Mouse (Mus musculus): ENCODE measurements around the gene Vwa5b1. TPM values are rescaled to one million over a fixed set of nuclear protein-coding genes. Genes with fewer than 3 reads are reported as not detected.

Vwa5b1 gene
- polyA plus RNA-seq (2015; fragmentation: Nextera tagmentation; extraction: Ambion mirVana), result not detected in 2 replicates

- ATAC-seq (ENCODE audit: low read depth), result no peak
- Histone ChIP-seq H3K36me3 (no peaks in the 10 kb centered on the region), H3K4me2 (no peak within 1 kb of the TSS), H3K9ac (no peak within 1 kb of the TSS), H3K27me3 (no peaks in the 10 kb centered on the region), H3K4me3 (replicated peaks) (no peak within 1 kb of the TSS), H3K4me1 (replicated peaks) (no peaks in the 10 kb centered on the region), H3K9me3 (replicated peaks) (no peaks in the 10 kb centered on the region; the same call in 1 of the 2 replicates), H3K27ac (no peak within 1 kb of the TSS)
- 18% methylated on average over 8 of the region's 8 CpGs for WGBS (ENCODE audit: insufficient replicate concordance)
- DNase-seq, result no peak
These were observed at the start of gene Vwa5b1 for GRCm38 (mm10) chr4:138635428-138636145. Gene Vwa5b1, minus strand, starts transcription at chr4:138635884.

GRCm38 (mm10) chr4:138682760-138683159 is 47.1 kb upstream of the Vwa5b1 start:
- Histone ChIP-seq H3K27me3 (no peaks in the 10 kb centered on the region), H3K9me3 (replicated peaks) (no peaks in the 10 kb centered on the region), H3K4me1 (replicated peaks) (no peaks in the 10 kb centered on the region), H3K36me3 (no peaks in the 10 kb centered on the region), H3K4me2 (no peak overlapping the region), H3K27ac (no peak overlapping the region), H3K9ac (no peak overlapping the region), H3K4me3 (replicated peaks) (no peak overlapping the region)
- no peak for ATAC-seq (ENCODE audit: low read depth)
- 47% methylated on average over 2 of the region's 2 CpGs for WGBS (ENCODE audit: insufficient replicate concordance)
- DNase-seq, result no peak

- DNase-seq (no peak), ATAC-seq (ENCODE audit: low read depth) (no peak)
- no peak overlapping the region for H3K4me3 ChIP-seq (replicated peaks)
- no peak overlapping the region for H3K9ac ChIP-seq
- H3K9me3 ChIP-seq (replicated peaks), result no peaks in the 10 kb centered on the region
- H3K4me1 ChIP-seq (replicated peaks), result no peaks in the 10 kb centered on the region
- no peaks in the 10 kb centered on the region for H3K36me3 ChIP-seq
- no peak overlapping the region for H3K4me2 ChIP-seq
- H3K27ac ChIP-seq, result no peak overlapping the region
- WGBS (ENCODE audit: insufficient replicate concordance), result 52% methylated on average over 4 of the region's 4 CpGs
- no peaks in the 10 kb centered on the region for H3K27me3 ChIP-seq
These were observed 44.4 kb upstream of the Vwa5b1 start for GRCm38 (mm10) chr4:138680124-138680523.

- no peaks in the 10 kb centered on the region for H3K4me1 ChIP-seq (replicated peaks)
- H3K36me3 ChIP-seq, result no peaks in the 10 kb centered on the region
- no peaks in the 10 kb centered on the region for H3K9me3 ChIP-seq (replicated peaks)
- H3K4me3 ChIP-seq (replicated peaks), result no peak overlapping the region
- no peaks in the 10 kb centered on the region for H3K27me3 ChIP-seq
- ATAC-seq (ENCODE audit: low read depth), result no peak
- no peak overlapping the region for H3K9ac ChIP-seq
- H3K4me2 ChIP-seq, result no peak overlapping the region
- H3K27ac ChIP-seq, result no peak overlapping the region
- WGBS (ENCODE audit: insufficient replicate concordance), result 16% methylated on average over 16 of the region's 16 CpGs
- DNase-seq, result no peak
These were observed 41.9 kb upstream of the Vwa5b1 start for GRCm38 (mm10) chr4:138677579-138677978.

GRCm38 (mm10) chr4:138676480-138676879 is 40.8 kb upstream of the Vwa5b1 start:
- WGBS (ENCODE audit: insufficient replicate concordance), result 10% methylated on average over 16 of the region's 16 CpGs
- Histone ChIP-seq H3K9me3 (replicated peaks) (no peaks in the 10 kb centered on the region), H3K9ac (no peak overlapping the region), H3K27me3 (no peaks in the 10 kb centered on the region), H3K4me2 (no peak overlapping the region), H3K36me3 (no peaks in the 10 kb centered on the region), H3K4me1 (replicated peaks) (no peaks in the 10 kb centered on the region), H3K27ac (no peak overlapping the region), H3K4me3 (replicated peaks) (no peak overlapping the region)
- no peak for DNase-seq
- no peak for ATAC-seq (ENCODE audit: low read depth)

GRCm38 (mm10) chr4:138672160-138672559 is 36.5 kb upstream of the Vwa5b1 start:
- no peak for DNase-seq
- Histone ChIP-seq H3K27ac (no peak overlapping the region), H3K4me1 (replicated peaks) (no peaks in the 10 kb centered on the region), H3K4me3 (replicated peaks) (no peak overlapping the region), H3K36me3 (no peaks in the 10 kb centered on the region), H3K4me2 (no peak overlapping the region), H3K27me3 (no peaks in the 10 kb centered on the region), H3K9me3 (replicated peaks) (no peaks in the 10 kb centered on the region), H3K9ac (no peak overlapping the region)
- no peak for ATAC-seq (ENCODE audit: low read depth)
- WGBS (ENCODE audit: insufficient replicate concordance), result 48% methylated on average over 4 of the region's 4 CpGs

- no peaks in the 10 kb centered on the region for H3K27me3 ChIP-seq
- no peak overlapping the region for H3K4me2 ChIP-seq
- no peak for DNase-seq
- H3K27ac ChIP-seq, result no peak overlapping the region
- no peaks in the 10 kb centered on the region for H3K4me1 ChIP-seq (replicated peaks)
- H3K4me3 ChIP-seq (replicated peaks), result no peak overlapping the region
- ATAC-seq (ENCODE audit: low read depth), result no peak
- H3K9ac ChIP-seq, result no peak overlapping the region
- 55% methylated on average over 11 of the region's 11 CpGs for WGBS (ENCODE audit: insufficient replicate concordance)
- no peaks in the 10 kb centered on the region for H3K9me3 ChIP-seq (replicated peaks)
- no peaks in the 10 kb centered on the region for H3K36me3 ChIP-seq
These were observed 34.6 kb upstream of the Vwa5b1 start for GRCm38 (mm10) chr4:138670093-138670889.

GRCm38 (mm10) chr4:138666521-138666920 is 30.8 kb upstream of the Vwa5b1 start:
- DNase-seq (no peak), ATAC-seq (ENCODE audit: low read depth) (no peak)
- Histone ChIP-seq H3K9me3 (replicated peaks) (no peaks in the 10 kb centered on the region), H3K27me3 (no peaks in the 10 kb centered on the region), H3K4me1 (replicated peaks) (no peaks in the 10 kb centered on the region), H3K36me3 (no peaks in the 10 kb centered on the region), H3K4me3 (replicated peaks) (no peak overlapping the region), H3K4me2 (no peak overlapping the region), H3K27ac (no peak overlapping the region), H3K9ac (no peak overlapping the region)
- 44% methylated on average over 10 of the region's 10 CpGs for WGBS (ENCODE audit: insufficient replicate concordance)

- no peak overlapping the region for H3K4me3 ChIP-seq (replicated peaks)
- ATAC-seq (ENCODE audit: low read depth) (no peak), DNase-seq (no peak)
- no peaks in the 10 kb centered on the region for H3K36me3 ChIP-seq
- H3K27me3 ChIP-seq, result no peaks in the 10 kb centered on the region
- H3K9ac ChIP-seq, result no peak overlapping the region
- no peak overlapping the region for H3K27ac ChIP-seq
- H3K4me2 ChIP-seq, result no peak overlapping the region
- 60% methylated on average over 11 of the region's 11 CpGs for WGBS (ENCODE audit: insufficient replicate concordance)
- no peaks in the 10 kb centered on the region for H3K4me1 ChIP-seq (replicated peaks)
- H3K9me3 ChIP-seq (replicated peaks), result no peaks in the 10 kb centered on the region
These were observed 24.4 kb upstream of the Vwa5b1 start for GRCm38 (mm10) chr4:138659936-138660602.

- no peak for ATAC-seq (ENCODE audit: low read depth)
- Histone ChIP-seq H3K9me3 (replicated peaks) (no peaks in the 10 kb centered on the region), H3K36me3 (no peaks in the 10 kb centered on the region), H3K27me3 (no peaks in the 10 kb centered on the region), H3K4me2 (no peak overlapping the region), H3K4me3 (replicated peaks) (no peak overlapping the region), H3K4me1 (replicated peaks) (no peaks in the 10 kb centered on the region), H3K9ac (no peak overlapping the region), H3K27ac (no peak overlapping the region)
- WGBS (ENCODE audit: insufficient replicate concordance), result 38% methylated on average over 6 of the region's 6 CpGs
- no peak for DNase-seq
These were observed 17.4 kb upstream of the Vwa5b1 start for GRCm38 (mm10) chr4:138653056-138653455.

GRCm38 (mm10) chr4:138651881-138652280 is 16.2 kb upstream of the Vwa5b1 start:
- Histone ChIP-seq H3K4me1 (replicated peaks) (no peaks in the 10 kb centered on the region), H3K9me3 (replicated peaks) (no peaks in the 10 kb centered on the region), H3K27me3 (no peaks in the 10 kb centered on the region), H3K36me3 (no peaks in the 10 kb centered on the region), H3K9ac (no peak overlapping the region), H3K4me3 (replicated peaks) (no peak overlapping the region), H3K27ac (no peak overlapping the region), H3K4me2 (no peak overlapping the region)
- DNase-seq (no peak), ATAC-seq (ENCODE audit: low read depth) (no peak)
- 67% methylated on average over 4 of the region's 4 CpGs for WGBS (ENCODE audit: insufficient replicate concordance)
